Mouse (Mus musculus): ENCODE results near the gene 5330417C22Rik.
A peak's percentile ranks its signal among the peaks of the same experiment; 100 is the strongest.

GRCm38 (mm10) chr3:108445366-108445705 is 91.0 kb downstream of the 5330417C22Rik start:
- TF ChIP-seq POLR2A (IDR thresholded peaks at IDR 0.05; ENCODE audit: low read depth, low read length) (0 out of 2 replicates have a peak, but pooled peaks have one; percentile 70), CTCF (IDR thresholded peaks at IDR 0.05; ENCODE audit: borderline replicate concordance, insufficient read depth, low read length) (no peak)
